Mouse (Mus musculus) forebrain, embryonic 15.5 days (tissue): ENCODE data around the gene Dock9. TPM values are rescaled to one million over a fixed set of nuclear protein-coding genes. Genes with fewer than 3 reads are reported as not detected.

Source experiments
- ATAC-seq: fragments of 200-750 bp; cut with Nextera tagmentation; replicated peaks from 2 replicates; pipeline ENCODE4 v1.8.0; 2017; ENCODE audit warnings: mild to moderate bottlenecking, moderate TSS enrichment, moderate library complexity
- H3K27ac ChIP-seq: fragments of 300-500 bp; sonication (generic); replicated peaks from 2 replicates; pipeline ENCODE4 v1.5.1; 2015; ENCODE audit warnings: mild to moderate bottlenecking, inconsistent platforms
- H3K27me3 ChIP-seq: fragments of 300-500 bp; sonication (generic); 2 replicates; pipeline ENCODE4 v1.6.1; 2015; ENCODE audit warnings: inconsistent platforms
- H3K36me3 ChIP-seq: fragments of 300-500 bp; sonication (generic); 2 replicates; pipeline ENCODE4 v1.6.1; 2015; ENCODE audit warnings: mild to moderate bottlenecking, inconsistent platforms
- H3K4me1 ChIP-seq: fragments of 300-500 bp; sonication (generic); 2 replicates; pipeline ENCODE4 v1.6.1; 2015; ENCODE audit warnings: inconsistent platforms
- H3K4me2 ChIP-seq: fragments of 300-500 bp; sonication (generic); replicated peaks from 2 replicates; pipeline ENCODE4 v1.6.1; 2015; ENCODE audit warnings: mild to moderate bottlenecking, inconsistent platforms
- H3K4me3 ChIP-seq: fragments of 300-500 bp; sonication (generic); 2 replicates; pipeline ENCODE4 v1.5.1; 2015; ENCODE audit warnings: mild to moderate bottlenecking, inconsistent platforms
- H3K9ac ChIP-seq: fragments of 300-500 bp; sonication (generic); replicated peaks from 2 replicates; pipeline ENCODE4 v1.6.1; 2015; ENCODE audit warnings: mild to moderate bottlenecking, inconsistent platforms
- H3K9me3 ChIP-seq: fragments of 300-500 bp; sonication (generic); 2 replicates; pipeline ENCODE4 v1.6.1; 2016; ENCODE audit warnings: inconsistent platforms
- WGBS: fragments of 180-500 bp; shearing (Covaris S2); methylation state at CpG from one replicate; pipeline ENCODE4 v1.1.7; 2015; ENCODE audit warnings: mixed read lengths; 5-methylcytosine and 5-hydroxymethylcytosine counted together
- polyA plus RNA-seq: library from polyadenylated mRNA; unstranded; fragments of >200 nt; fragmentation: Nextera tagmentation; extraction: Ambion mirVana; gene quantifications from 2 replicates; pipeline ENCODE4 v1.2.1, GENCODE M21; 2015

Gene Dock9
- polyA plus RNA-seq, 1 experiment from 2014 or later: 11.1 TPM

DNA sequence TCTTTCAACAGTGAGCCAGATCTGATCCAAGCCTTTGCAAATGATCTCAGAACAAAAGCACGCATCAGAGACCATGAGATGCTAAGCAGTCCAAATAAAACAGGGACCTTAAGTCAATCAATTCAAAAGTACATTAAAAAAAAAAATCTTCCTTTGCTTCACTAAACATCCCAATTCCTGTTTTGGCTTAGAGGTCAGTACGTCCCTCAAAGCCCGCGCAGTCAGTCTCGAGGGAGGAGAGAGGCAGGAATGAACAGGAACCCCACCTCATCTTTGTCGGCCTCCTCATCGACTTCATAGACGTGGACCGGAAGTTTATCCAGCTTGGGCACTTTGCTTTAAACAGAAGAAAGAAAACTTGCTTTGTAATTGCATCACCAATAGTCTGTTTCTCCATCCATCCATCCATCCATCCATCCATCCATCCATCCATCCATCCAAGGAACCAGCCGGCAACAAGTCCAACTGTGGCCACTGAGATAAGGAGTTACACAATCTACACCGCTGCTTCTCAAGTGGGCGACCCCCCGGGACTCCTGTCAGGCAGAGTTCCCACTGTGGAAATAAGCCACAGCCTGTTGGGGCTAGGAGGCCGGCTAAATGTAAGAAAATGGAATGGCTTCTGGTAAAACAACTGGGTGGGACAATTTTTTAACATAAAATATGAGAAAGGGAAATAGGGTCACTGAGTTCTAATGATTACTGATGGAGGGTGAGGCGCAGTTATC is 137.3 kb downstream of the Dock9 start:
- no peak overlapping the region for H3K4me3 ChIP-seq
- no peaks in the 10 kb centered on the region for H3K9me3 ChIP-seq
- H3K27ac ChIP-seq: no peak overlapping the region
- no peaks in the 10 kb centered on the region for H3K36me3 ChIP-seq
- WGBS: 91% methylated on average over 15 of the region's 15 CpGs
- no peak overlapping the region for H3K9ac ChIP-seq
- H3K4me1 ChIP-seq: no peaks in the 10 kb centered on the region
- no peaks in the 10 kb centered on the region for H3K27me3 ChIP-seq
- ATAC-seq: no peak
- H3K4me2 ChIP-seq: no peak overlapping the region

DNA sequence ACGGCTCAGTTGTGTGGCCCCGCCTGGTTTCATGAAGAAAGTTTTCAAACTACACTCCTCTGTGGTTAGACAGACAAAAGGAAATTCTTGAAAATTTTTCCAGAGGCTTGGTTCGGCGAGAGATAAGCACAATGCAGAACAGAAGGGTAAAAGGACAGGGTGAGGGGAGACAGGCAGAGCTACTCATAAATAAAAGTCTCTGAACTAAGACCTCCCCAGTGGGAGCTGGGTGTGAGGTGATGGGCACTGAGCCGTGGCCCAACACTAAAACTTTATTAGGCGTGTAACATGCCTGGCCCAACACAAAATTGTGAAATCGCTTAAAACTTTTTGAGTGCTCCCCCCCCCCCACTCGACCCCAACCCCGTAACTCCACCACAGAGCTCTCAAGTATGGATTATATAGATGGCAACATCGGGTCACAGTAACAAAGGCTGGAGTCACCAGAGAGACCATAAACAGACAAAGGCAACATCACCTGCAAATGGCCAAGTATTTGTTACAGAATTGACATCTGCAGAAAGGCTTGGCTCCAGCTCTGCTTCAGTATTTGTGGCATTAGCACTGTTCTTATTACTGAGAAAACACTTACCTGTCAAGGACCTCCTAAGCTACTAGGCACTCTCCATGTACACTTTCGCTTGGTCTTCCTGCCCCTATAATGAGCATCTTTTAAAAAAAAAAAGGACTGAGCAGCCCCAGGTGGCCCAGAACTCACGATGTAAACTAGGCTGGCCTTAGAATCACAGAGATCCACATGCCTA is 138.4 kb downstream of the Dock9 start:
- 85% methylated on average over 12 of the region's 12 CpGs for WGBS

DNA sequence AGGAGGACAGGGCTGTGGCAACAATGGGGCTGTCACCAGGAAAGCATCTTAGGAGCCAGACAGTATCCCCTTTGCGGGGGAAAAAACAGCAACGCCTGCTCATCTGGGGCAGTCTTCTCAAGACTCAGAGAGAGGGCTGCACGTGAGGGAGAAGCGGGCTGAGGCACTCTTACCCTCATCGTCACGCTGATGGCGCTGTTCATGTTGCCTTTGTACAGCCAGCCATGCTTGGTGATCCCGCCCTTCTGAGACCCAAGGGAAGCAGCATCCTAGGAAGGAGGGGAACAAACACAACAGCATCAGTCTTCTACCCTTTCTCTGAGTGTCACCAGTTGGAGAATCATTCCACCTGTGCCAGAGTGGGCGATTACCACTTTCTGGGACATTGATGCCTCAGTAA is 139.1 kb downstream of the Dock9 start:
- Histone ChIP-seq H3K36me3 (no peaks in the 10 kb centered on the region), H3K4me2 (no peak overlapping the region), H3K27me3 (no peaks in the 10 kb centered on the region), H3K4me3 (no peak overlapping the region), H3K9me3 (no peaks in the 10 kb centered on the region), H3K4me1 (no peaks in the 10 kb centered on the region), H3K9ac (no peak overlapping the region), H3K27ac (no peak overlapping the region)
- no peak for ATAC-seq
- WGBS: 86% methylated on average over 9 of the region's 9 CpGs

More for the DNA sequence above, 138.4 kb downstream of the Dock9 start:
- Histone ChIP-seq H3K9me3 (no peaks in the 10 kb centered on the region), H3K4me1 (no peaks in the 10 kb centered on the region), H3K27ac (no peak overlapping the region), H3K36me3 (no peaks in the 10 kb centered on the region), H3K9ac (no peak overlapping the region), H3K27me3 (no peaks in the 10 kb centered on the region), H3K4me3 (no peak overlapping the region), H3K4me2 (no peak overlapping the region)
- no peak for ATAC-seq

DNA sequence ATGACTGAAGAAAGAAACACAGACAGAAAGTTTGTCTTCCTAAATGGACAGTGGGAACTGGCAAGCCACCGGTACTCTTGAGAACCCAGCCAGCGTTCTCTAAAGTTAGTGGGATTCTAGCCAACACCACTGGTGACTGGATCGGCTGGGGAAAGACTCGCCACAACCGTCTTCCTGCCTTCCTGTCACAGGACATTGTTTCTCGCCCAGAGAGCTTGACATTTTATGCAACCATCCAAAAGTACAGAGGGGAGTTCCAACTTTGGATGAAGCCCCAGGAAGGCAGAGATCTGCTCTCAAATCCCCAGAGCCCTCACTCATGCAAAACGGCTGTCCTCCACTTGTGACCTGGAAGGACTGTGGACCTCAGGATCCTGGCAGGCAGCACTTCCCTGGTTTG is 140.0 kb downstream of the Dock9 start:
- ATAC-seq: no peak
- no peaks in the 10 kb centered on the region for H3K27me3 ChIP-seq
- H3K4me2 ChIP-seq: no peak overlapping the region
- 81% methylated on average over 7 of the region's 7 CpGs for WGBS
- no peak overlapping the region for H3K4me3 ChIP-seq
- no peak overlapping the region for H3K9ac ChIP-seq
- H3K36me3 ChIP-seq: no peaks in the 10 kb centered on the region
- no peaks in the 10 kb centered on the region for H3K9me3 ChIP-seq
- H3K27ac ChIP-seq: no peak overlapping the region
- no peaks in the 10 kb centered on the region for H3K4me1 ChIP-seq

DNA sequence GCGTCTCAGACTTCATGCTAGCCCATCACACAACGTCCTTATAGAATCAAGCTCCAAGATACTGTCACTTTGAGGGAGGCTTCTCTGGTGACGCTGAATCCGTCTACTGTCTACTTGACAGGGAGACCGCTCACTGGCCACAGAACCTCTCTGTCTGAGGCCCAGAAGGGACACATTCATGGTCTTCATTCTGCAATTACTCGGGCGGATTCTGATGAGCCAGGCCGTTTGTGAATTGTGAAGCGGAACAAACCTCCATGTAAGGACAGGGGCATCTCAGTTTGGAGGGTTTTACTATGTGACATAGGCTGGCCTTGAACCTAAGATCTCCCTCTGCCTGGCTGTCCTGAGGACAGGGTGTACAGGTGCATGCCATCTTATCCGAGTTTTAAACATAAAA is 140.7 kb downstream of the Dock9 start:
- Histone ChIP-seq H3K27ac (no peak overlapping the region), H3K4me2 (no peak overlapping the region), H3K9ac (no peak overlapping the region), H3K4me3 (no peak overlapping the region), H3K4me1 (no peaks in the 10 kb centered on the region), H3K27me3 (no peaks in the 10 kb centered on the region), H3K36me3 (no peaks in the 10 kb centered on the region), H3K9me3 (no peaks in the 10 kb centered on the region)
- ATAC-seq: no peak
- 87% methylated on average over 10 of the region's 10 CpGs for WGBS

DNA sequence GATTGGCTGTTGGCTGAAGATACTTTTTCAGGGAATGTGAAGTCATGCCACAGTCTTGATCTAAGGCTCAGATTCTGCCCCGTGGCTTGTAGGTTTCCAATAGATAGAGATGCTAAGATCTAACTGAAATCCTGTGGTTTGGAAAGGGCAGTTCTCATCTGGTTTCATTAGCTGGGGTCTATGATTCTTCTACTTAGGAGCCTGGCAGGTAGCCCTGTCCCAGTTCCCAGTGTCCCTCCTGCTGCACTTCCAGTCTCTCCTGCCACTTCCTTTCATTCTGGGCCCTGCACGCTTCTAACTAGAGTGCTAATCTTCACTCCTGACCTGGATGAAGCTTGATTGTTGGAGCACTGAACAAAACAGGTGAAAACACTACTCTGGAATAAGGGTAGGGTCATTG is 142.7 kb downstream of the Dock9 start:
- WGBS: 64% methylated on average over 2 of the region's 2 CpGs
- Histone ChIP-seq H3K27ac (no peak overlapping the region), H3K9ac (no peak overlapping the region), H3K27me3 (no peaks in the 10 kb centered on the region), H3K36me3 (no peaks in the 10 kb centered on the region), H3K4me2 (no peak overlapping the region), H3K4me3 (no peak overlapping the region), H3K9me3 (no peaks in the 10 kb centered on the region), H3K4me1 (no peaks in the 10 kb centered on the region)
- ATAC-seq: no peak

DNA sequence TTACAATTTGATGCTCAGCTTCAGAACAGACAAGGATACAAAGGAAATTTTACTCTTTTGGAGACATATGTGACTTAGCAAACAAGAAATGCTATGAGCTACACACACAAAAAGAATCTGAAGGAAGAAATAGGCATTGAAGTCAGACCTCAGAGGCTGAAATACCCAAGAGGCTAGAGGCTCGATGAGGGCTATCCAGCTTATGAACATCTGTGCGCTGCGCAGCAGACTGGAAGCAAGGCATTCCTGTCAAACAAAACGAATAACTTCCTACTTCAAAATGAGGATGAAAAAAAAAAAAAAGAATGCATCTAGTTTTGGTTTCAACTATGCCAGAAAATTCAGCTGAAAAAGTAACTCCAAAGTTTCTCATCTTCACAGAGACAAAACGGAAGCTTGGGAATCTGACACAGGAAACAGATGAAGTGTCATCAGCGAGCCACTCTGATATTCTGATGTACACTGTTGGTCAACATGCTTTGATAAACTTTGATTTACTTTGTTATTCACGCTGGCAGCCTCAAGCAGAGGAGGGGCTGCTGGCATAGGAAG is 143.1 kb downstream of the Dock9 start:
- Histone ChIP-seq H3K4me2 (no peak overlapping the region), H3K4me1 (no peaks in the 10 kb centered on the region), H3K4me3 (no peak overlapping the region), H3K36me3 (no peaks in the 10 kb centered on the region), H3K9ac (no peak overlapping the region), H3K27ac (no peak overlapping the region), H3K27me3 (no peaks in the 10 kb centered on the region), H3K9me3 (no peaks in the 10 kb centered on the region)
- no peak for ATAC-seq
- WGBS: 79% methylated on average over 7 of the region's 7 CpGs

DNA sequence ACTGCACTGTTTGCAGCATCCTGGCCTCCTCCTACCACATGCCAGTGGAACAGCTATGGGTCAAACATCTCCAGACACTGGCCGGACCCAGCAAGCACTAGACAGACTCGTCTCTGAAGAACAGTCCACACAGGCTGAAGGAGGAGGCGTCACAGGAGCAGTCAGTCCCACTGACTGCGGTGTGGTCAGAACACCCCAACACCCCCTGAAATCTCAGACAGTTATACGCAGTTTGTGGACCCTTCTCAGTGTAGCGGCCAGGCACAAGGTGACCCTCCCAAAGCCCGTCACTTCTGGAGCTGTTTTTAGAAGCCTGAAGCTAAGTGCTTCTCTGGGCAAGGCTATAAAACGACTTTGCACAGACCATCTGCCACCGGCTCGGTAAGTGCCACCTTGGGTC is 143.9 kb downstream of the Dock9 start:
- Histone ChIP-seq H3K9ac (no peak overlapping the region), H3K36me3 (no peaks in the 10 kb centered on the region), H3K27ac (no peak overlapping the region), H3K9me3 (no peaks in the 10 kb centered on the region), H3K27me3 (no peaks in the 10 kb centered on the region), H3K4me1 (no peaks in the 10 kb centered on the region), H3K4me2 (no peak overlapping the region), H3K4me3 (no peak overlapping the region)
- 84% methylated on average over 10 of the region's 10 CpGs for WGBS
- no peak for ATAC-seq

DNA sequence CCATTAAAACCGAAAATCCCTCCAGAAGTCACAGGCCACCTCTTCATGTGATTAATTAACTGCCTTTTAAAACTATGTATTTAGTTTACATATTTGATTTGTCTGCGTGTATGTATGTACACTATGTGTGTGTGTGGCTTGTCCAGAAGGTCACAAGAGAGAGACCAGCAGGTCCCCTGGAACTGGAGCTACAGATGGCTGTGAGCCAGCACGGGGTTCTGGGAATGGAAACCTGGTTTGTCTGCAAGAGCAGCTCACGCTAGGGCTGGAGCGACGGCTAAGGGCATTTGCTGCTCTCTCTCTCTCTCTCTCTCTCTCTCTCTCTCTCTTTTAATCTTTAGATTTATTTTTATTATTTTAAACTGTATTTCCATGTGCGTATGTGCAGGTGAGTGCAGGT is 144.4 kb downstream of the Dock9 start:
- no peaks in the 10 kb centered on the region for H3K27me3 ChIP-seq
- H3K36me3 ChIP-seq: no peaks in the 10 kb centered on the region
- H3K9ac ChIP-seq: no peak overlapping the region
- H3K27ac ChIP-seq: no peak overlapping the region
- no peaks in the 10 kb centered on the region for H3K9me3 ChIP-seq
- ATAC-seq: no peak
- H3K4me1 ChIP-seq: no peaks in the 10 kb centered on the region
- no peak overlapping the region for H3K4me3 ChIP-seq
- no peak overlapping the region for H3K4me2 ChIP-seq
- 82% methylated on average over 7 of the region's 7 CpGs for WGBS

DNA sequence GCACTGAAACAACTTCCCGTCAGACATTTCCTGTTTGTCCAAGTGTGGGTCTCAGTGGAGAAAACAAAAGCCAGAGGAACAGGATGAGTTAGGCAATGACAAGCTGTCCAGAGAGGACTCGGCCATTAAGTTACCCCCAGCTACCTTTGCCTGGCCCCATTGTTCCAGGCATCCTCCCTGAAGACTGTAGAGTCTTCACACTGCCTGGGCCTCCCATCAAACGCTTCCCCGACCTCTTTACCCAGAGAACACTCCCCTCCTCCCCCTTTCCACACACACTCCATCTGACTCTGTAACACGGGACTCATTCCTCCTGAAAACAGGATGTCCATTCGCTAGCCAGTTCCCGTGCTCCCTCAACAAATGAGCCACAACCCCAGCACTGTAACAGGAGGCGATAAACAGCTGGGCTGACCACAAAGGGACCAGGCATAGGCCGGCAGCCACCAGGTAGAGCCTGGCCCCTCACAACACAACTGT is 149.0 kb downstream of the Dock9 start:
- Histone ChIP-seq H3K27ac (no peak overlapping the region), H3K9me3 (no peaks in the 10 kb centered on the region), H3K4me1 (no peaks in the 10 kb centered on the region), H3K9ac (no peak overlapping the region), H3K4me2 (no peak overlapping the region), H3K4me3 (no peak overlapping the region), H3K27me3 (no peaks in the 10 kb centered on the region), H3K36me3 (no peaks in the 10 kb centered on the region)
- 69% methylated on average over 9 of the region's 9 CpGs for WGBS
- ATAC-seq: no peak

DNA sequence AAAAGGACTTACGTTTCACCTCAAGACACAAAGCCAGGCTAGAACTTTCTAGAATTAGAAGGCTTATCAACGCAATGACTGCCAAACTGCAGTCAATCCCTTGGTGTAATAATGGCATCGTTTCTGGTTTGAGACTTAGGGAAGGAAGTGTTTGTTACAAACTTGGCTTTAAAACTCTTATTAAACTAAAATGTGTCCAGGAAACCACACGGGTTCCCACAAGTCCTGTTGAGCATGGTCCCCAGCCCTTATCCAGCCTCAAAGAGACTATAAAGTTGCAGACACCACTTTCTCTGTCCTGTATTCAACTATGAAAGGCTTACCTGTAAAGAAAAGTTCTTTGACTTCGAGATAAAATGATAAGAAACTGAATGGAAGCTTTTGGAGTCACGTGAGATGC is 149.9 kb downstream of the Dock9 start:
- WGBS: 87% methylated on average over 6 of the region's 6 CpGs

DNA sequence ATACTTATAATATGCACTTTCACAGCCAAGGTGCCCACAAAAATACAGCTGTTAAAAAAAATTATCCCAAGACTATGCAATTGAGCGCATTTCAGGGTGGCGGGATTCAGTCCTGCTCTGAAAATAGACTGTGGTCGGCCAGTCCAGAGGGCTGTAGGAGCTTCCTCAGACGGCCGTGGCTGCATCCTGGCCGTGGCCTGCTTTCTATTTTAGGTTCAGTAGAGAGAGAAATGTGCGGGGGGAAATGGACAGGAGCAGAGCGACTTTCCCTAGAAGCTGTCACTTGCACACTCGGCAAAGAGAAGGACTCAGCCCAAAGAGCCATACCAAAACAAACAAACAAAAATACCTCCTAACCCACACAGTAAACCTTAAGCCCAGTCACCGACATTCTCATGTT is 151.0 kb downstream of the Dock9 start:
- Histone ChIP-seq H3K27me3 (no peaks in the 10 kb centered on the region), H3K9ac (no peak overlapping the region), H3K9me3 (no peaks in the 10 kb centered on the region), H3K4me1 (no peaks in the 10 kb centered on the region), H3K4me3 (no peak overlapping the region), H3K27ac (no peak overlapping the region), H3K4me2 (no peak overlapping the region), H3K36me3 (no peaks in the 10 kb centered on the region)
- ATAC-seq: no peak
- WGBS: 85% methylated on average over 10 of the region's 10 CpGs

More for the DNA sequence above, 149.9 kb downstream of the Dock9 start:
- Histone ChIP-seq H3K4me2 (no peak overlapping the region), H3K27me3 (no peaks in the 10 kb centered on the region), H3K9me3 (no peaks in the 10 kb centered on the region), H3K27ac (no peak overlapping the region), H3K9ac (no peak overlapping the region), H3K4me3 (no peak overlapping the region), H3K36me3 (no peaks in the 10 kb centered on the region), H3K4me1 (no peaks in the 10 kb centered on the region)
- no peak for ATAC-seq
